Mouse (Mus musculus) cerebellum, adult 2 months (tissue): ENCODE measurements at regions not wholly inside any gene's neighbourhood (a gene's known extent, or its start where the extent isn't known, plus 50 kb on each side); places are given as distances from the start of the nearest gene placed in this dataset.

Experiments
- DNase-seq, 2 experiments: peaks; one replicate each; pipeline ENCODE4 v3.0.0; 2021
- H3K27ac ChIP-seq: fragments of 200-500 bp; 2 replicates; pipeline ENCODE4 v1.5.1; 2012; ENCODE audit warnings: low read length, control low read depth, inconsistent platforms; ENCODE audit not compliant: insufficient read depth
- H3K27me3 ChIP-seq: fragments of 200-500 bp; 2 replicates; pipeline ENCODE4 v1.6.1; 2012; ENCODE audit warnings: inconsistent platforms, mild to moderate bottlenecking, low read length, moderate library complexity; ENCODE audit not compliant: control insufficient read depth, insufficient read depth
- H3K4me1 ChIP-seq: fragments of 200-500 bp; 2 replicates; pipeline ENCODE4 v1.6.1; 2011; ENCODE audit warnings: low read length; ENCODE audit not compliant: control insufficient read depth, insufficient read depth
- H3K4me3 ChIP-seq: fragments of 200-500 bp; replicated peaks from 2 replicates; pipeline ENCODE3; 2011; ENCODE audit warnings: mild to moderate bottlenecking, low read depth, low read length, control low read depth; ENCODE audit not compliant: insufficient read depth
- CTCF ChIP-seq: fragments of 200-500 bp; IDR thresholded peaks from 2 replicates; pipeline ENCODE4 v1.5.1; 2011; ENCODE audit warnings: low read depth, mild to moderate bottlenecking, control low read depth, low read length, moderate library complexity, borderline replicate concordance; ENCODE audit not compliant: insufficient read depth
- POLR2A ChIP-seq: fragments of 200-500 bp; IDR thresholded peaks from 2 replicates; pipeline ENCODE4 v1.6.1; 2011; ENCODE audit warnings: low read length, control low read depth, borderline replicate concordance; ENCODE audit not compliant: insufficient read depth
- WGBS: fragments of 180-500 bp; shearing (Covaris S2); methylation state at CpG from one replicate; pipeline ENCODE4 v1.1.7; 2018; 5-methylcytosine and 5-hydroxymethylcytosine counted together

DNA sequence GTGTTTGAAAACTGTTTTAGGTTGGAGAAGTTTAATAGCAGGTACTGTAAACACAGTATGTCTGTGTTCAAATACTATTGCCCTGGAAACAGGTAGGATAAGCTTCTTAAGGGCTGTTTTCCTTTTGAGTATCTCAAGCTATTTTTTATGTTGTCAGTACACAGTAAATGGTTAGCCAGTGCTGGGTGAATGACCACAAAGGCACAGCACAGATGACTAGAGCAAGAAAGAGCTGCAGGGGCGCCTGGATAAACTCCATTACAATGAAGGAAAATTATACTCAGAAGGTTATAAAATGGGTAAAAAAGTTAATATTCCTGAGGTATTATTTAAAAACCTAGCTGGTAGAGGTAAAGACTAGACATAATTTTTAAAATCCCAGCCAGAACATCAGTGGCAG is 137.6 kb downstream of the Klf5 start:
- Histone ChIP-seq H3K4me3 (no peak overlapping the region), H3K27me3 (no peaks in the 10 kb centered on the region; the same call in 1 of the 2 replicates), H3K4me1 (no peaks in the 10 kb centered on the region), H3K27ac (no peak overlapping the region)
- 80% methylated on average over 1 of the region's 1 CpGs for WGBS
- TF ChIP-seq POLR2A (no peak), CTCF (no peak)
- DNase-seq = no peak

- WGBS = 59% methylated on average over 5 of the region's 5 CpGs
- H3K27ac ChIP-seq = no peak overlapping the region
- no peak overlapping the region for H3K4me3 ChIP-seq
- H3K27me3 ChIP-seq = no peaks in the 10 kb centered on the region
- H3K4me1 ChIP-seq = no peaks in the 10 kb centered on the region
- no peak for DNase-seq
- TF ChIP-seq CTCF = no peak
- no peak for TF ChIP-seq POLR2A
Observed at GRCm38 (mm10) chr14:99449112-99449511, 150.6 kb downstream of the Klf5 start.

DNA sequence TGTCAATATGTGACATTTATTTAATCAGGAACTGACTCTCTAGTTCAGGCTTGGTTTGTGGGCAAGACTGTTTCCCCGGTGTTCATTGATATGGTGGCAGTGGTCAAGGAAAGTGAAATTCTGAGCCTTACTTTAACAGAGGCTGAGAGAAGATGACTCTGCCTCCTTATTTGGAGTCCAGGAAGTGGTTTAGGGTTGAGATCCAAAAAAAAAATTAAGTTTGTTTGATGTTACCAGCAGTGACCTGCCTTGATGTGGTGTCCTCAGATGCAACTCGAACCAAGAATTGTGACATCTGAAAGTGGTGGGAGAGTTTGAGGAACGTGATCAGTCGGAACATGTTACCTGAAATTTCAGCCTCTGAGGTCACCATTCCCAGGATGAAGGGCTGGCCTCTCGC is 151.4 kb downstream of the Klf5 start:
- DNase-seq = no peak
- no peaks in the 10 kb centered on the region for H3K27me3 ChIP-seq

GRCm38 (mm10) chr14:99451110-99451795 is 152.8 kb downstream of the Klf5 start:
- Histone ChIP-seq H3K4me1 (no peaks in the 10 kb centered on the region), H3K4me3 (no peak overlapping the region)
- WGBS = 91% methylated on average over 11 of the region's 11 CpGs

More for the DNA sequence above, 151.4 kb downstream of the Klf5 start:
- H3K4me3 ChIP-seq = no peak overlapping the region
- H3K27ac ChIP-seq = no peak overlapping the region
- WGBS = 86% methylated on average over 5 of the region's 5 CpGs
- TF ChIP-seq POLR2A = no peak
- TF ChIP-seq CTCF = no peak
- H3K4me1 ChIP-seq = no peaks in the 10 kb centered on the region

DNA sequence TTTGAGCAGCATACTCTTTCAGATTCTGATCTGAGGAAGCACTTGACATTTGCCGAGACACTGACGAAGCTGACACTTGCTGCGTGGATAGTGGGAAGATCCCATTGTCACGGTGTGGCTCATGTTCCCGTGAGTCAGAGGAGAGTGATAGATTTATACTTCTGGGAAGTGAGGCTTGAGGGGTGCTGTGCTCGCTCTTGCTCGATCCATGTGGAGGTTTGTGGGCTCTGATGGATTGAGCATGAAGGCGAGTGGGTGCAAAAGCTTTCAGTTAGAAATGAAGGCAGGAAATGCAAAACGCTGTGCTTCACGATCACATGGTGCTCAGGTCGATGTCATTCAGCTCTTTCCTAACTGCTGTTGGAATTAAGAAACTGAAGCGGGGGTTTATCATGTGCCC is 155.4 kb downstream of the Klf5 start:
- no peak overlapping the region for H3K27ac ChIP-seq
- no peak overlapping the region for H3K4me3 ChIP-seq
- TF ChIP-seq CTCF (no peak), POLR2A (no peak)
- no peaks in the 10 kb centered on the region for H3K4me1 ChIP-seq
- DNase-seq = no peak
- 89% methylated on average over 12 of the region's 12 CpGs for WGBS
- no peaks in the 10 kb centered on the region for H3K27me3 ChIP-seq

More at GRCm38 (mm10) chr14:99451110-99451795, 152.8 kb downstream of the Klf5 start:
- no peak for DNase-seq
- TF ChIP-seq POLR2A (no peak), CTCF (no peak)
- H3K27ac ChIP-seq = no peak overlapping the region
- no peaks in the 10 kb centered on the region for H3K27me3 ChIP-seq

GRCm38 (mm10) chr14:99456555-99456954 is 158.1 kb downstream of the Klf5 start:
- H3K4me1 ChIP-seq = no peaks in the 10 kb centered on the region
- H3K27me3 ChIP-seq = no peaks in the 10 kb centered on the region
- peak in 1 of 2 experiments; percentile 3 for DNase-seq
- WGBS = 23% methylated on average over 10 of the region's 10 CpGs
- H3K27ac ChIP-seq = no peak overlapping the region
- no peak overlapping the region for H3K4me3 ChIP-seq
- TF ChIP-seq POLR2A = no peak
- no peak for TF ChIP-seq CTCF

GRCm38 (mm10) chr14:99457573-99457972 is 159.1 kb downstream of the Klf5 start:
- WGBS = 87% methylated on average over 6 of the region's 6 CpGs

GRCm38 (mm10) chr14:99472111-99472510 is 173.6 kb downstream of the Klf5 start:
- TF ChIP-seq POLR2A (no peak), CTCF (no peak)
- Histone ChIP-seq H3K27me3 (no peaks in the 10 kb centered on the region), H3K4me1 (no peaks in the 10 kb centered on the region), H3K4me3 (no peak overlapping the region), H3K27ac (no peak overlapping the region)
- WGBS = 87% methylated on average over 2 of the region's 2 CpGs
- DNase-seq = no peak

More at GRCm38 (mm10) chr14:99457573-99457972, 159.1 kb downstream of the Klf5 start:
- H3K27ac ChIP-seq = no peak overlapping the region
- no peak overlapping the region for H3K4me3 ChIP-seq
- no peaks in the 10 kb centered on the region for H3K4me1 ChIP-seq
- TF ChIP-seq CTCF (no peak), POLR2A (no peak)
- DNase-seq = no peak
- H3K27me3 ChIP-seq = no peaks in the 10 kb centered on the region

DNA sequence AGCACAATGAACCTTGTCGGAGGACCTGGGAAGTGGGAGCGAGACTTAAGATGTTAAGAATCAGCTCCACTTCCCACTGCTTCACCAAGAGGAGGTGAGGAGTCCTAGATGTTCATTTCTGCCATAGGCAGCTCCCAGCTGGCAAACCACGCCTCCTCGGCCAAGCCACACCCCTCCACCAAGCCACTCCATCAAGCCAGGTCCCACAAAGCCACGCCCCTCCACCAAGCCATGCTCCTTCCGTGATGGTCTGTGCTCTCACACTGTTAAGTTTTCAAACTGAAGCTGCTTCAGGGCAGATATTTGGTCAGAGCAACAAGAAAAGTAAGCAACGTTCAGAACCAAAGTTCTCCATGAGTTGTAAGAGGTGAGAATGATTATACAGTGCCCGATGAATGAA is 176.8 kb downstream of the Klf5 start:
- DNase-seq = no peak
- H3K27ac ChIP-seq = no peak overlapping the region
- no peak overlapping the region for H3K4me3 ChIP-seq
- TF ChIP-seq POLR2A (no peak), CTCF (no peak)
- WGBS = 72% methylated on average over 8 of the region's 8 CpGs
- no peaks in the 10 kb centered on the region for H3K27me3 ChIP-seq
- H3K4me1 ChIP-seq = no peaks in the 10 kb centered on the region
